Mouse (Mus musculus) cerebellum, adult 9-11 months (tissue): ENCODE results near the gene Lrp5.

ENCODE experiments used
- DNase-seq: peaks from one replicate; pipeline ENCODE4 v3.0.0; 2022

The Lrp5 gene

DNA sequence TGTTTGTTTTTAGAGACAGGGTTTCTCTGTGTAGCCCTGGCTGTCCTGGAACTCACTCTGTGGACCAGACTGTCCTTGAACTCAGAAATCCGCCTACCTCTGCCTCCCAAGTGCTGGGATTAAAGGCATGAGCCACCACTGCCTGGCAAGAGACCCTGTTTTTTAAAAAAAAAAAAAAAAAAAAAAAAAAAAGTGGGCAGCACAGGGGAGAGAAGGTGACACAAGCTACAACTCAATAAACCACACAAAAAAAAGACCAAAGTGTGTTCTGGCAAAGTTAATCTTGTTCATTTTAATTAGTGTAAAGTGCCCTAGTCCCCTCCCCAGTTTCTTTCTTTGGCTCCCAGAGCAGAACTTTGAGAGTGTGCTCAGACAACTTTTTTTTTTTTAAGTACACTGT lies 137.1 kb downstream of the Lrp5 start:
- DNase-seq, result no peak

- DNase-seq, result no peak
Measured at GRCm38 (mm10) chr19:3548311-3548710, 138.1 kb downstream of the Lrp5 start.

GRCm38 (mm10) chr19:3544995-3545394 lies 141.4 kb downstream of the Lrp5 start:
- DNase-seq, result no peak

DNA sequence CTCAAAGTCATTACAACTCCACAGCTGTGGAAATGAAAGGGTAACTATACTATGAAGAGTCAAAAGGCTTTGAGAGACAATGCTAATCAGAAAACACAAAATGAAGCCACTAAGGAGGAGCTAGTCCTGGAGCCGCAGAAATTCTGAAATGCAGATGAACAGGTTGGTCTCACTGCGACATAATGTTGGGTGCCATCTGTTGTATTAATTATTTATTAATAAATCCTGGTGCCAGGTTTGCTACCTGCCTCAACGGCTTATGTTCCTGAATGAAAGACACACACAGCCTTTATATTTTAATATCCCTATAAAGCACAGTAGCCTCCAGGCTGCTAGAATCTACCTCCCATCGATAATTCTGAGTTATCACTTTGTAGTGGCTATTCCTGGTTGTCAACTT lies 143.8 kb downstream of the Lrp5 start:
- peak; percentile 41 for DNase-seq

DNA sequence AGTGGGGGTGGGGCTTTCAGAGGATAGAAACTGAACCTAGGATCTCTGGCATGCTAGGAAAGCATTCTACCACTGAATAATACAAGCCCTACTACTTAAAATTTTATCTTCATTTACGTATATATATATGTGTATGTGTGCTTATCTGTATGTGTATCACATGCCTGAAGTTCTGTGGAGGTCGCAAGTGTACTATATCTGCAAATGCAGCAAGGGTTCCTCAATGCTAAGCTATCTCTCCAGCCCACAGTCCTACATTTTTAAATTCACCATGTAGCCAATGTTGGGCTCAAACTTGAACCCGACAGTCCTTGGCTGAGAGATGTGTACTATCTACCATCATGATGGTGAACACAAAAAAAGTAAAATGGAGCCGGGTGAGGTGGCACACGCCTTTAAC lies 145.4 kb downstream of the Lrp5 start:
- no peak for DNase-seq

DNA sequence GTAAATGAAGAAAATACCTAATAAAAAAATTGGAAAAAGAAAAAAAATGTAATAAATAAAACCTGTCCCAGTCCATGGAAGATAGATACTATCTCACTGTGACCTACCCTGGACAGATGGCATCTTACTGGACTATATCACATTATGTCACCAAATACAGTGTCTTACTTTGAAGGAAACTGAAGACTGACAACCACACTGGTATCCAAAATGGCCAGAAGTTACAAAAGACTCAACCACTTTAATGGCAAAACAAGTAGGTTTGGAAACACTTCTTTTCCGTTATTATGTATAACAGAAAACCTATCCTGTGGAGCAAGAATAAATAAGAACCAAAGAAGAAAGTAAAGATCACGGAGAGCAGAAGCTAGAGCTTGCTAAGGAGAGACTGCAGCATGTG lies 146.1 kb downstream of the Lrp5 start:
- no peak for DNase-seq

GRCm38 (mm10) chr19:3539456-3539855 lies 146.9 kb downstream of the Lrp5 start:
- no peak for DNase-seq

GRCm38 (mm10) chr19:3537658-3538057 lies 148.7 kb downstream of the Lrp5 start:
- DNase-seq, result no peak

DNA sequence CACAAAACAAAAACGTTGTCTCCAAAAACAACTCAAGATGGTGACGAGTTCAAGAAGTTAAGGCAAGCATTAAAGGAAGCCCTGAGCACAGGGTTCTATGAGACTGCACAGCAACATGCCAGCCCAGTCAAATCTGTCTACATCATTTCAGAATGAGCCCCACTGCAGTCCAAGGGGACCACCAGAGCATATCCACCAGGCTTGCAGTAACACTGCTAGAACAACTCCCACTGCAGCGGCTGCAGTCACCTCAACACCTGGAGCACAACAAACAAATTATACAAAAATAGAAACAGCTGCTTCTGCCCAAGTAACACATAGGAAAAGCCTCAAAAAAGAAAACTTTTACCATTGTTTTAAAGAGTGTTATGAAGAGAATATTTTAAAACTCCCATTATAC lies 151.4 kb downstream of the Lrp5 start:
- no peak for DNase-seq
